9 mouse cellular contexts compared by ENCODE assay signal in genomic region chr9:56876784-56877183, GRCm38 (mm10). TPM values are rescaled to one million over a fixed set of nuclear protein-coding genes. Genes with fewer than 3 reads are reported as not detected.
DNase-seq lines count a peak whose midpoint lies in the region; ATAC-seq lines count a peak whose summit lies in the region.
"Had no signal": no experiment of that assay in that cellular context is flagged by ENCODE, and none has a peak within 500 bp of the region (broad histone marks: within the 10 kb centered on the region; RNA-seq: fewer than 3 reads in every experiment).

No protein-coding gene starts in this region.

- H3K36me3 ChIP-seq in heart, embryonic 15.5 days, result no peaks in the 10 kb centered on the region
- no peaks in the 10 kb centered on the region for H3K36me3 ChIP-seq in forebrain, embryonic 16.5 days (ENCODE audit: control insufficient read depth, insufficient read depth)
- H3K36me3 ChIP-seq: liver, embryonic 15.5 days had no signal

- no peak overlapping the region for H3K4me2 ChIP-seq in heart, embryonic 15.5 days
- H3K4me2 ChIP-seq in forebrain, embryonic 16.5 days (ENCODE audit: low read length), result no peak overlapping the region
- H3K4me2 ChIP-seq: liver, embryonic 15.5 days had no signal

- intact Hi-C loops in heart, postnatal 14 days (cut with DNase I), result no loop called here

- H3K4me1 ChIP-seq in heart, embryonic 15.5 days (replicated peaks), result peaks cover 68% of the 10 kb centered on the region
- no peaks in the 10 kb centered on the region; the same call in 1 of the 2 replicates for H3K4me1 ChIP-seq in forebrain, embryonic 16.5 days (replicated peaks; ENCODE audit: control insufficient read depth, insufficient read depth, low read length)
- H3K4me1 ChIP-seq: liver, embryonic 15.5 days had no signal

- H3K9ac ChIP-seq in heart, embryonic 15.5 days, result no peak overlapping the region
- no peak overlapping the region for H3K9ac ChIP-seq in forebrain, embryonic 16.5 days (replicated peaks; ENCODE audit: low read depth, low read length)
- H3K9ac ChIP-seq: liver, embryonic 15.5 days had no signal

- H3K27me3 ChIP-seq in heart, embryonic 15.5 days, result no peaks in the 10 kb centered on the region
- H3K27me3 ChIP-seq in forebrain, embryonic 16.5 days (replicated peaks; ENCODE audit: control insufficient read depth, insufficient read depth, low read length), result no peaks in the 10 kb centered on the region
- H3K27me3 ChIP-seq: liver, embryonic 15.5 days had no signal

- DNase-seq in heart, postnatal 14 days, result no peak
- peak; percentile 82 for DNase-seq in 3134 (ENCODE audit: extremely low read depth, insufficient read length, low spot score)
- peak; percentile 70 to 72 for DNase-seq in kidney, postnatal 36 days
- no peak for DNase-seq in spleen, adult 12 weeks (ENCODE audit: low spot score)
- no peak for DNase-seq in urinary bladder, postnatal 36 days (ENCODE audit: low spot score in 2 of 2)
- no peak for DNase-seq in c-Kit-positive CD71-positive TER-119-positive erythroid progenitor cells, embryonic 14.5 days (ENCODE audit: low spot score)

- 38% methylated on average over 9 of the region's 9 CpGs for WGBS in heart, embryonic 15.5 days
- 41% methylated on average over 9 of the region's 9 CpGs for WGBS in forebrain, embryonic 16.5 days

- peak overlapping the region; percentile 16; the same call in 1 of the 2 replicates for H3K27ac ChIP-seq in heart, embryonic 15.5 days
- no peak overlapping the region for H3K27ac ChIP-seq in forebrain, embryonic 16.5 days (ENCODE audit: low read length)
- H3K27ac ChIP-seq: liver, embryonic 15.5 days had no signal

- H3K9me3 ChIP-seq in heart, embryonic 15.5 days (replicated peaks), result no peaks in the 10 kb centered on the region
- H3K9me3 ChIP-seq in forebrain, embryonic 16.5 days (ENCODE audit: control insufficient read depth, low read length), result no peaks in the 10 kb centered on the region
- H3K9me3 ChIP-seq: liver, embryonic 15.5 days had no signal

- no peak overlapping the region for H3K4me3 ChIP-seq in heart, embryonic 15.5 days
- H3K4me3 ChIP-seq in forebrain, embryonic 16.5 days (replicated peaks; ENCODE audit: low read length), result no peak overlapping the region
- H3K4me3 ChIP-seq: liver, embryonic 15.5 days had no signal

- no peak for ATAC-seq in heart, embryonic 15.5 days (replicated peaks; ENCODE audit: insufficient number of reproducible peaks, insufficient read depth, low FRiP score, low read depth)
- peak; percentile 61 for ATAC-seq in forebrain, embryonic 16.5 days

RNA-seq across cellular contexts. Expression of gene Cspg4, which starts 12.0 kb away (rescaled TPM):
- 28.9 and 38.3 TPM in 2 replicates for polyA plus RNA-seq in heart, embryonic 15.5 days (2015; fragmentation: Nextera tagmentation; extraction: Ambion mirVana)
- total RNA-seq in heart, postnatal 14 days (2021), result 10 to 100 TPM; 26.1 to 28.4 TPM
- 7.2 and 8.0 TPM in 2 replicates for polyA plus RNA-seq in forebrain, embryonic 16.5 days (2015; fragmentation: Nextera tagmentation; extraction: Ambion mirVana)

RNA-seq across cellular contexts. Expression of gene Odf3l1, which starts 12.3 kb away (rescaled TPM):
- 0.38 and 0.62 TPM in 2 replicates for polyA plus RNA-seq in heart, embryonic 15.5 days (2015; fragmentation: Nextera tagmentation; extraction: Ambion mirVana)
- not detected for total RNA-seq in heart, postnatal 14 days (2021)
- polyA plus RNA-seq in forebrain, embryonic 16.5 days (2015; fragmentation: Nextera tagmentation; extraction: Ambion mirVana), result not detected in 2 replicates

RNA-seq across cellular contexts. Expression of gene Snx33, which starts 51.4 kb away (rescaled TPM):
- polyA plus RNA-seq in heart, embryonic 15.5 days (2015; fragmentation: Nextera tagmentation; extraction: Ambion mirVana), result 7.0 and 9.5 TPM in 2 replicates
- total RNA-seq in heart, postnatal 14 days (2021), result 10 to 100 TPM in 1 of 2 experiments, 1 to 10 TPM in 1; 9.9 to 11.7 TPM
- polyA plus RNA-seq in forebrain, embryonic 16.5 days (2015; fragmentation: Nextera tagmentation; extraction: Ambion mirVana), result 2.2 and 3.1 TPM in 2 replicates

Comparison
In these comparisons a context has a peak if more than half of its experiments do, and no peak if none do; other contexts are left out.
1. DNase-seq: peak in 3134 (single experiment) and kidney, postnatal 36 days (2 of 2); none in heart, postnatal 14 days (0 of 2), spleen, adult 12 weeks (single experiment), urinary bladder, postnatal 36 days (0 of 2) and c-Kit-positive CD71-positive TER-119-positive erythroid progenitor cells, embryonic 14.5 days (single experiment).